Mouse (Mus musculus): ENCODE measurements around the gene Prf1.

DNA sequence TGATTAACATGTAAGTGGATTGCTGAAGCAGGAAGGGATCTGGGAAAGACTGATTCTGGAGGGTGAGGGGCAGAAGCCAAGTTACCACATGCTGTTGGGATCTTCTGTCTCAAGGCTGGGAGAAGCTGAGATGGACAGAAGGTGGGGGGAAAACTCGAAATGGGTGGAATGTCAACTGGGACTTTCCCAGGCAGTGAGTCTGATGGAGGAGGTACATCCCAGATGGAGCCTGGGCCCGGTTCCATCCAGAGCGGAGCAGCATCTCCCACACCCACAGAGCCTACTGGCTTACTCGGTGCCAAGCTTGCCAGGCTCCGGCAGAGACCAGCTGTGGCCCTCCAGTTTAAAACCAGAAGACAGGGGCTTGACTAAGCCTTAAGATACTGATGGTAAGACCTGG, 33.4 kb downstream of the Prf1 start:
- TF ChIP-seq EP300 (IDR thresholded peaks at IDR 0.05; ENCODE audit: low read depth), result no peak
- TF ChIP-seq CTCF (IDR thresholded peaks at IDR 0.05; ENCODE audit: low read depth), result no peak

Data from heart, postnatal 0 days (tissue).